Mouse (Mus musculus): ENCODE measurements around the gene Arpc4. TPM values are rescaled to one million over a fixed set of nuclear protein-coding genes. Genes with fewer than 3 reads are reported as not detected.
A peak's percentile ranks its signal among the peaks of the same experiment; 100 is the strongest.

Arpc4 gene
- polyA plus RNA-seq, 1 experiment from 2014 or later: 211 TPM

- no peak overlapping the region for H3K27ac ChIP-seq (ENCODE audit: low read depth)
- no peak overlapping the region for H3K9ac ChIP-seq
- ATAC-seq (ENCODE audit: insufficient read depth): no peak
- no peak overlapping the region for H3K4me2 ChIP-seq
- H3K4me3 ChIP-seq (ENCODE audit: low read depth, low read length): no peak overlapping the region
- H3K9me3 ChIP-seq (ENCODE audit: low read depth, low read length): no peaks in the 10 kb centered on the region
- 84% methylated on average over 13 of the region's 13 CpGs for WGBS
- H3K27me3 ChIP-seq (ENCODE audit: insufficient read depth, low read length): no peaks in the 10 kb centered on the region
- H3K36me3 ChIP-seq (ENCODE audit: insufficient read depth): no peaks in the 10 kb centered on the region
- DNase-seq: no peak
- no peaks in the 10 kb centered on the region for H3K4me1 ChIP-seq (ENCODE audit: insufficient read depth)
- TF ChIP-seq CTCF (IDR thresholded peaks at IDR 0.05; ENCODE audit: low read depth): no peak
Observed at GRCm38 (mm10) chr6:113402094-113402493, 24.2 kb downstream of the Arpc4 start.

DNA sequence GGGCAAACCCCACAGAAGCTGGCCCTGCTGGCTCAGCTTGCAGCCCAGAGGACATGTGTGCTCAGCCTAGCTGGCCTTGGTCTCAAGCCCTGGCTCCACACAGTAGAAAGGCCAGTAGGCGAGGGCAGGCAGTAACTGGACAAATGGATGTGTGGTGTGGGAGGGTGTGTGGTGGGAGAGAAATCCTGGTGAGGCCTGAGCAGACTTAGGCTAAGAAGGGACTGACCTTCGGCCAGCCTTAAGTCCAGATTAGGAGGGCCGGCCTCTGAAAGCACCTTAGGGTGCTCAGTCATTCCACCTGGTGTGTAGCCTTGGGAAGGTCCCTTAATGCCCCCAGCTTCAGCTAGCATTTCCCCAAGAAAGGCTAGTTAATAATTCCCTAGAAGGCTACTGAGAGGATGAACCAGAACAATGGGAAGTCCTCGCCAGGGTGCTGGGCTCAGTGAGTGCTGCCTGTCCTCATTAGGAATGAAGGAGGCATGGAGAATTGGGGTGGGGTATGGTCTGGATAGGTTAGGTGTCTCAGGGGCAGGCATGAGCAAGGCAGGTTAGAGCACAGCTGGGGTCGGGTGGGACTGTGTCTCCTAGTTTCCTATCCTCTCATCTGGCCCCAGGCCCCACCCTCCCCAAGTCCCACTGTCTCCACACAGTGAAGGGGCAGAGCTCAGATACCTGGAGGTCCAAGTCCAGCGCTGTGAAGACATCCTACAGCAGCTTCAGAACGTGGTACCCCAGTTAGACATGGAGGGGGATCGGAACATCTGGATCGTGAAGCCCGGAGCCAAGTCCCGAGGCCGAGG, 26.9 kb downstream of the Arpc4 start:
- ATAC-seq (ENCODE audit: insufficient read depth): no peak
- DNase-seq: no peak
- Histone ChIP-seq H3K27ac (ENCODE audit: low read depth) (no peak overlapping the region), H3K36me3 (ENCODE audit: insufficient read depth) (no peaks in the 10 kb centered on the region), H3K4me1 (ENCODE audit: insufficient read depth) (no peaks in the 10 kb centered on the region), H3K27me3 (ENCODE audit: insufficient read depth, low read length) (no peaks in the 10 kb centered on the region), H3K9me3 (ENCODE audit: low read depth, low read length) (no peaks in the 10 kb centered on the region), H3K4me2 (no peak overlapping the region), H3K4me3 (ENCODE audit: low read depth, low read length) (no peak overlapping the region), H3K9ac (no peak overlapping the region)
- no peak for TF ChIP-seq CTCF (IDR thresholded peaks at IDR 0.05; ENCODE audit: low read depth)
- WGBS: 72% methylated on average over 12 of the region's 12 CpGs

- H3K36me3 ChIP-seq (ENCODE audit: insufficient read depth): no peaks in the 10 kb centered on the region
- H3K9ac ChIP-seq: no peak overlapping the region
- no peaks in the 10 kb centered on the region for H3K27me3 ChIP-seq (ENCODE audit: insufficient read depth, low read length)
- no peak overlapping the region for H3K4me3 ChIP-seq (ENCODE audit: low read depth, low read length)
- H3K9me3 ChIP-seq (ENCODE audit: low read depth, low read length): no peaks in the 10 kb centered on the region
- DNase-seq: no peak
- no peak for ATAC-seq (ENCODE audit: insufficient read depth)
- H3K27ac ChIP-seq (ENCODE audit: low read depth): no peak overlapping the region
- no peak overlapping the region for H3K4me2 ChIP-seq
- no peak for TF ChIP-seq CTCF (IDR thresholded peaks at IDR 0.05; ENCODE audit: low read depth)
- 89% methylated on average over 6 of the region's 6 CpGs for WGBS
- H3K4me1 ChIP-seq (ENCODE audit: insufficient read depth): no peaks in the 10 kb centered on the region
Observed at GRCm38 (mm10) chr6:113405483-113405882, 27.6 kb downstream of the Arpc4 start.

DNA sequence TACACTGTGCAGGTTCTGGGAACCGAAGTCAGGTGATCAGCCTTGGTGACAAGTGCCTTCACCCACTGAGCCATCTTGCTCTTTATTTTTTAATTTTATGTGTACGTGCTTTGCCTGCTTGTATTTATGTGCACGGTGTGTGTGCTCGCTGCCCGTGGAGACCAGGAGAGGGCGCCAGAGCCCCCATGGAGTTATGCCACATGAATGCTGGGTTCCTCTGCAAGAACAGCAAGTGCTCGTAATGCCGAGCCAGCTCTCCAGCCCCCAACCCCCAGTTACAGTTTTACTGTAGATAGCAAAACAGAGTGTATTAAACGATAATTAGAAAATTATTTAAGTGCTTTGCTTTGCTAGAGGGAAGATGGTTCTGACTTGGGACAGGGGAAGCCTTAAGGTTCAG, 28.8 kb downstream of the Arpc4 start:
- TF ChIP-seq CTCF (IDR thresholded peaks at IDR 0.05; ENCODE audit: low read depth): peak; percentile 35; the same call in 1 of the 2 replicates
- 77% methylated on average over 9 of the region's 9 CpGs for WGBS
- no peaks in the 10 kb centered on the region for H3K36me3 ChIP-seq (ENCODE audit: insufficient read depth)
- no peak overlapping the region for H3K27ac ChIP-seq (ENCODE audit: low read depth)
- H3K4me3 ChIP-seq (ENCODE audit: low read depth, low read length): no peak overlapping the region
- H3K4me1 ChIP-seq (ENCODE audit: insufficient read depth): no peaks in the 10 kb centered on the region
- ATAC-seq (ENCODE audit: insufficient read depth) (no peak), DNase-seq (no peak)
- no peaks in the 10 kb centered on the region for H3K9me3 ChIP-seq (ENCODE audit: low read depth, low read length)
- H3K4me2 ChIP-seq: no peak overlapping the region
- no peaks in the 10 kb centered on the region for H3K27me3 ChIP-seq (ENCODE audit: insufficient read depth, low read length)
- H3K9ac ChIP-seq: no peak overlapping the region

DNA sequence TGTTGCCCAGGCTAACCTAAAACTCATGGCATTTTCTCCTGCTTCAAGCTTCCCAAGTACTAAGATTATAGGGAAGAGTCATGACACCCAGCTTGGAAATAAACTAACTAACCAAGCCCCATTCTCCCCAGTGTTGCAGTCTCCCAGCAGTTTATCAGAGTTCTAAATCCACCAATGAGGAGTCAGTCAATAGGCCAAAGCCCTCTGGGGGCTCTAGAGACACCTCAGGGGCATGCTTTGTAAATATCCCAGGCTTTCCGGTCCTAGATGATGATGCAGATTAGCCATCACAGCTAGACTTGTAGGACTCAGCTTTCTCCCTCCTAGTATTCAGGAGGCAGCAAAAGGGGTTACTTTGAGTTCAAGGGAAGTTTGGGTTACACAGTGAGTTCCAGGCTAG, 32.1 kb downstream of the Arpc4 start:
- ATAC-seq (ENCODE audit: insufficient read depth) (no peak), DNase-seq (no peak)
- Histone ChIP-seq H3K9me3 (ENCODE audit: low read depth, low read length) (no peaks in the 10 kb centered on the region), H3K36me3 (ENCODE audit: insufficient read depth) (peaks cover 3% of the 10 kb centered on the region; the same call in 1 of the 2 replicates), H3K27ac (ENCODE audit: low read depth) (no peak overlapping the region), H3K27me3 (ENCODE audit: insufficient read depth, low read length) (no peaks in the 10 kb centered on the region), H3K4me3 (ENCODE audit: low read depth, low read length) (no peak overlapping the region), H3K4me2 (no peak overlapping the region), H3K9ac (no peak overlapping the region), H3K4me1 (ENCODE audit: insufficient read depth) (no peaks in the 10 kb centered on the region)
- TF ChIP-seq CTCF (IDR thresholded peaks at IDR 0.05; ENCODE audit: low read depth): no peak
- 32% methylated on average over 1 of the region's 1 CpGs for WGBS

DNA sequence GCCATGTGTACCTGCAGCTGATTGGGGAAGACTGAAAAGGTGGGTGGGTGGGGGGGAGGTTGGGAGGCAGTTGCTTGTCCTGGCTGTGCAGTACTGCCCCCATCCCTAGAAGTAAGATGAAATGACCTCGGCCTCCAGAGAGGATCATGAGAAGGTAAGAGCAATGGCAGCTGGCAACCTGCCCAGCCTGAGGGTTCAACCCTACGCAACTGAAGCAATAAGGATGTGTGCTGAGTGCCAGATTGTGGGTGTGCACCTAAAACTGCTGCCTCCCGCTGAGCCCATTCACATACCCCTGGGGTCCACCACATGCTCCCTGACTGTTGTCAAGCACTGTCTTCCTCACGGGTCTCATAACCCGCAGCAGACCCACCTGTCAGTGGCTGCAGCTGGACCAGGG, 38.5 kb downstream of the Arpc4 start:
- Histone ChIP-seq H3K36me3 (ENCODE audit: insufficient read depth) (peaks cover 16% of the 10 kb centered on the region), H3K4me1 (ENCODE audit: insufficient read depth) (peaks cover 8% of the 10 kb centered on the region; the same call in 1 of the 2 replicates), H3K4me3 (ENCODE audit: low read depth, low read length) (no peak overlapping the region), H3K9ac (no peak overlapping the region), H3K27me3 (ENCODE audit: insufficient read depth, low read length) (no peaks in the 10 kb centered on the region), H3K9me3 (ENCODE audit: low read depth, low read length) (no peaks in the 10 kb centered on the region), H3K27ac (ENCODE audit: low read depth) (no peak overlapping the region), H3K4me2 (no peak overlapping the region)
- no peak for TF ChIP-seq CTCF (IDR thresholded peaks at IDR 0.05; ENCODE audit: low read depth)
- DNase-seq (no peak), ATAC-seq (ENCODE audit: insufficient read depth) (no peak)
- WGBS: 78% methylated on average over 5 of the region's 5 CpGs

- DNase-seq (peak; percentile 28), ATAC-seq (ENCODE audit: insufficient read depth) (peak; percentile 75)
- WGBS: 8% methylated on average over 16 of the region's 16 CpGs
- peak overlapping the region; percentile 26; the same call in 1 of the 2 replicates for H3K27ac ChIP-seq (ENCODE audit: low read depth)
- peak overlapping the region; percentile 58 for H3K4me3 ChIP-seq (ENCODE audit: low read depth, low read length)
- H3K9me3 ChIP-seq (ENCODE audit: low read depth, low read length): no peaks in the 10 kb centered on the region
- H3K4me1 ChIP-seq (ENCODE audit: insufficient read depth): peaks cover 8% of the 10 kb centered on the region; the same call in 1 of the 2 replicates
- H3K36me3 ChIP-seq (ENCODE audit: insufficient read depth): peaks cover 16% of the 10 kb centered on the region
- H3K4me2 ChIP-seq: peak overlapping the region; percentile 94
- H3K9ac ChIP-seq: peak overlapping the region; percentile 76
- no peak for TF ChIP-seq CTCF (IDR thresholded peaks at IDR 0.05; ENCODE audit: low read depth)
- no peaks in the 10 kb centered on the region for H3K27me3 ChIP-seq (ENCODE audit: insufficient read depth, low read length)
Observed at GRCm38 (mm10) chr6:113418441-113419198, 40.7 kb downstream of the Arpc4 start.
